Mouse (Mus musculus) B cell, adult 62 days (primary cell): ENCODE data around the gene Sap30bp. TPM values are rescaled to one million over a fixed set of nuclear protein-coding genes. Genes with fewer than 3 reads are reported as not detected.

Experiments used
- total RNA-seq: library from RNA; stranded (reverse); gene quantifications from 4 replicates; pipeline ENCODE4 v1.2.4, GENCODE M21; 2023

Gene Sap30bp
- 38.0 to 55.8 TPM (median 40.2 TPM) in 4 replicates for total RNA-seq

GRCm38 (mm10) chr11:115933108-115933746 lies at the start of gene Sap30bp, which contains the start of gene Recql5:
Gene Sap30bp (plus strand): TSS chr11:115933282.
Gene Recql5 (minus strand): TSS chr11:115933477.

DNA sequence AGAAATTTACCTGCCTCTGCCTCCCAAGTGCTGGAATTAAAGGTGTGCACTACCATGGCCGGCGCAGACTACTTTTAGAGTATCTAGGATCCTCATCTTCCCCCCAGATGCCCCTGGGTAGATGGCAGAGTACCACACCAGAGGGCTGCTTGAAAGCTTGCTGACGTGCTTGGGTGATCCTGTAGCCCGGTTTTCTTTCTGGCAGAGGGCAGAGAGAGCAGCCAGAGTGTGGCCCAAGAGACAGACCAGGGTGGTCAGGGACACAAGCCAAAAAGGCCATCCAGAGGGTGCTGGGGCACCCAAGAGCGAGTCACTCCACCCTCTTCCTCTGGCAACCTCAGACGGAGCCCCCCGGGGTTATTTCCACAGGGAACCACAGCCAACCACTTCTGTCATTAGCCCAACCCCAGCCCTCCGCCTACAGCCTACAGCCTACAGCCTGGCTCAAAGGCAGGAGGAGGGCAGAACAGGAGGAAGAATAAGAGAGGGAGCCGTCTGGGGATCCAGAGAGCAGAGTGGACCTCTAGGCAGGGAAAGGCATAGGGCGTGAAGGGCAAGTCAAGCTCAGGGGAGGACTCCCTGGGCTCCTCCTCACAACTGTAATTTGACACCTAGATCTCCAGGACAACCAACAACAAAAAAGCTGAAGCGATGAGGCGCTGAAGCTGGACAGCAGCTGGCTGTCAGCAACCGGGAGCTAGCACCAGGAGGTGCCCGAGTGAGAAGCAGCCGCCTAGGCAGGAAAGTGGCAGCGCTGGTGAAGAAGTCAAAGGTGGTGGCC lies 33.4 kb upstream of the Sap30bp start, which contains the start of gene Smim5:
TSS of gene Smim5 (plus strand) at position 481 of the 781 bp plus-strand sequence.

GRCm38 (mm10) chr11:115911632-115912376 lies 21.3 kb upstream of the Sap30bp start, which contains the start of gene Smim6:
Gene Smim6 (plus strand): TSS chr11:115912017.

DNA sequence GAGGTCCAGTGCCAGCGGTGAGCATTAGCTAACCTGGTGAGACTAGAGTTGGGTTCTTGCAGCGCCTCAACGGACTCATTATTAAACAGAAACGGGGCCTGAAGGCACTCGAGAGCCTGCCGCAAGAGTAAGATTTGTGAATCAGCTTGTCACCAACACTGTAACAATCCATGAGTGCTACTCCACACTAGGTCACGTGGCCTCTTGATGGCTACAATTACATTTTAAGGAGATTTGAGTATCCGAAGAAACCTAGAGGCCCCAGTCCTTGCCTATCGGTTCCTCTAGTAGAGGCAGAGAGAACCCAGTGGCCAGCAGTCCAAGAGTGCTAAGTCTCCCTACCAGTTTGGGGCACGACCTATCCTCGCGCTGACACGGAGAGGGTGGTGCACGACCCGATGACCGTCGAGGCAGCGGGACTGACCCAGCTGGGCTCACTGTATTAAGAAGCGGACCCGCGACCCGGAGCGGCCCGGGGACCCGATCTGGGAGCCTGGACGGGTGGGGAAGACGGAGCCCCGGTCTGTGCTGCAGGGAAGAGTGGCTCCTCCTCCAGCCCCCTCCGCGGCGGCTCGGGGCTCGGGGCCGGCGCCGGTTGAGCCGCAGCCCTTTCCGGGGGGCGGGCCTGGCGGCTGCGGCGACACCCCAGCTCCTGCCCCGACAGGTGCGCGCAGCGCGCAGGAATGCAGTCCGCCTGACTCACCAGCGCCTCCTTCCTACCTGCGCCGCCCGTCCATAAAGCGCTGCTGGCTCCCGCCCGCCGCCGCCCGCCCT lies 41.4 kb downstream of the Sap30bp start, which contains the start of gene Itgb4:
TSS of gene Itgb4 (plus strand) at position 401 of the 774 bp plus-strand sequence.

GRCm38 (mm10) chr11:116012262-116012947 lies 79.3 kb downstream of the Sap30bp start, which contains the start of gene Galk1:
Gene Galk1 (minus strand): TSS chr11:116012719.

Other genes with a start within 250 kb of the Sap30bp start
- 280 to 374 TPM (median 338 TPM) in 4 replicates for gene Grb2, start 224.7 kb upstream of the Sap30bp start, total RNA-seq
- 44.2 to 57.0 TPM (median 51.8 TPM) in 4 replicates for gene Tmem94, start 167.8 kb upstream of the Sap30bp start, total RNA-seq
- 3.6 to 6.4 TPM (median 4.4 TPM) in 4 replicates for gene Caskin2, start 119.6 kb upstream of the Sap30bp start, total RNA-seq
- 31.5 to 33.3 TPM (median 32.9 TPM) in 4 replicates for gene Tsen54, start 118.6 kb upstream of the Sap30bp start, total RNA-seq
- gene Llgl2, start 109.2 kb upstream of the Sap30bp start, total RNA-seq, result 25.7 to 39.1 TPM (median 29.7 TPM) in 4 replicates
- 0.39 to 0.54 TPM (median 0.53 TPM) in 3 of 4 replicates, not detected in the other for gene Myo15b, start 74.9 kb upstream of the Sap30bp start, total RNA-seq
- not detected in 4 replicates for gene Smim5, start 33.3 kb upstream of the Sap30bp start, total RNA-seq
- gene Smim6, start 21.3 kb upstream of the Sap30bp start, total RNA-seq, result not detected in 4 replicates
- 55.1 to 64.6 TPM (median 58.9 TPM) in 4 replicates for gene Recql5, start 195 bp downstream of the Sap30bp start, total RNA-seq
- 0.18 to 1.8 TPM (median 0.19 TPM) in 3 of 4 replicates, not detected in the other for gene Itgb4, start 41.4 kb downstream of the Sap30bp start, total RNA-seq
- 17.5 to 20.1 TPM (median 19.0 TPM) in 4 replicates for gene Galk1, start 79.4 kb downstream of the Sap30bp start, total RNA-seq
- 3,317 to 3,559 TPM (median 3,439 TPM) in 4 replicates for gene H3f3b, start 94.7 kb downstream of the Sap30bp start, total RNA-seq
- 81.4 to 104 TPM (median 94.5 TPM) in 4 replicates for gene Unk, start 97.0 kb downstream of the Sap30bp start, total RNA-seq
- gene Unc13d, start 144.7 kb downstream of the Sap30bp start, total RNA-seq, result 51.9 to 63.8 TPM (median 57.8 TPM) in 4 replicates
- gene Wbp2, start 153.7 kb downstream of the Sap30bp start, total RNA-seq, result 281 to 313 TPM (median 301 TPM) in 4 replicates
- 0.36 to 2.8 TPM (median 0.91 TPM) in 4 replicates for gene Trim47, start 193.9 kb downstream of the Sap30bp start, total RNA-seq
- gene Trim65, start 197.8 kb downstream of the Sap30bp start, total RNA-seq, result 34.0 to 37.5 TPM (median 35.3 TPM) in 4 replicates
- 55.2 to 60.4 TPM (median 56.1 TPM) in 4 replicates for gene Mrpl38, start 205.6 kb downstream of the Sap30bp start, total RNA-seq
- 34.0 to 40.7 TPM (median 37.1 TPM) in 4 replicates for gene Fbf1, start 234.9 kb downstream of the Sap30bp start, total RNA-seq